8 mouse cellular contexts compared by ENCODE assay signal in genomic region chr11:108222616-108223015, GRCm38 (mm10).
DNase-seq lines count a peak whose midpoint lies in the region; ATAC-seq lines count a peak whose summit lies in the region.

No protein-coding gene starts in this region.

- peaks cover 8% of the 10 kb centered on the region; the same call in 1 of the 2 replicates for H3K4me1 ChIP-seq in liver, embryonic 15.5 days (replicated peaks)

- no peaks in the 10 kb centered on the region for H3K9me3 ChIP-seq in liver, embryonic 15.5 days (replicated peaks)

- peak; percentile 56 for ATAC-seq in liver, embryonic 15.5 days (ENCODE audit: insufficient read depth)

- no peaks in the 10 kb centered on the region for H3K36me3 ChIP-seq in liver, embryonic 15.5 days (replicated peaks)

- no peak overlapping the region for H3K27ac ChIP-seq in liver, embryonic 15.5 days (replicated peaks)

- 26% methylated on average over 8 of the region's 8 CpGs for WGBS in liver, embryonic 15.5 days (ENCODE audit: insufficient replicate concordance)

- peak overlapping the region; percentile 32 for H3K4me2 ChIP-seq in liver, embryonic 15.5 days

- H3K4me3 ChIP-seq in liver, embryonic 15.5 days (replicated peaks), result no peak overlapping the region

- H3K9ac ChIP-seq in liver, embryonic 15.5 days, result no peak overlapping the region

- peak; percentile 31 to 53 for DNase-seq in cerebellum, postnatal 10 days
- no peak for DNase-seq in cerebellum, postnatal 25 days
- peak; percentile 47 to 58 for DNase-seq in spleen, adult 18-20 months
- DNase-seq in spleen, adult 12 weeks (ENCODE audit: low spot score), result no peak
- peak; percentile 46 to 71 for DNase-seq in spleen, postnatal 4 days (ENCODE audit: low spot score in 2 of 2)
- DNase-seq in kidney, adult 18-20 months, result no peak
- no peak for DNase-seq in c-Kit-positive CD71-positive TER-119-positive erythroid progenitor cells, embryonic 14.5 days (ENCODE audit: low spot score)

- H3K27me3 ChIP-seq in liver, embryonic 15.5 days, result no peaks in the 10 kb centered on the region

Comparison
In these comparisons a context has a peak if more than half of its experiments do, and no peak if none do; other contexts are left out.
1. DNase-seq: peak in cerebellum, postnatal 10 days (2 of 2), spleen, adult 18-20 months (2 of 2) and spleen, postnatal 4 days (2 of 2); none in cerebellum, postnatal 25 days (0 of 2), spleen, adult 12 weeks (single experiment), kidney, adult 18-20 months (single experiment) and c-Kit-positive CD71-positive TER-119-positive erythroid progenitor cells, embryonic 14.5 days (single experiment).